Mouse (Mus musculus) CD4-positive, CD25-positive, alpha-beta regulatory T cell (primary cell): ENCODE results near the gene F8. TPM values are rescaled to one million over a fixed set of nuclear protein-coding genes. Genes with fewer than 3 reads are reported as not detected.

ENCODE experiments used
- polyA plus RNA-seq: library from polyadenylated mRNA; unstranded; fragments of 100-300 nt; shearing (Covaris generic); gene quantifications from one replicate; pipeline ENCODE4 v1.2.1, GENCODE M21; 2017

The F8 gene
- 0.49 TPM for polyA plus RNA-seq

DNA sequence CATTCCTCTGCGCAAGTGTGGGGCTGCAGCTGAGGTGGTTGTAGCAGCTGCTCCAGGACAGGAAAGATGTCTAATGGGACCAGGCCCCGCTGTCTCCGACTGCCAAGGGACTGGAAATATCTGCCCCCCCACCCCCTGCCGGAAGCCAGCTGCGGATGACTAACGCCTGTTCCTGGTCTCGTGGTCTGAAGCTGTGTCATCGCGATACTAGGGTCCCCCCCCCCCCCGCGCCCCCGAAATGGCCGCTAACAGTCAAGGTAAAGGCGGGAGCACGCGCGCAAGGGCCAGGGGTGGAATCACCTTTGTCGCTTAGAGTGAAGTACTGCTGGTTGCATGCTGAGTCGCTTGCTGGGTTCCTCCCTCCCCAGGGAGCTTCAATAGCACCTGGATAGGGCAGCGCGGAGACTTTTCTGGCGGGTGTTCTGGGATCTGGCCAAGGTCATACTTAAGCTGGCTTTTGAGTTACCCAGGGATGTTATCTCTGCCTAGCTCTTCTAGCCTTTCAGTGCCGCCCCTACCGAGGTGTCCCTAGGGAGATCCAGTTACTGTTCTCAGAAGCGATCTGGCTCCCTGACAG, at the start of gene F8, which contains the start of gene Fundc2:
TSS of gene F8 (minus strand) at position 421 of the 577 bp plus-strand sequence.
TSS of gene Fundc2 (plus strand) at position 205 of the 577 bp plus-strand sequence.

DNA sequence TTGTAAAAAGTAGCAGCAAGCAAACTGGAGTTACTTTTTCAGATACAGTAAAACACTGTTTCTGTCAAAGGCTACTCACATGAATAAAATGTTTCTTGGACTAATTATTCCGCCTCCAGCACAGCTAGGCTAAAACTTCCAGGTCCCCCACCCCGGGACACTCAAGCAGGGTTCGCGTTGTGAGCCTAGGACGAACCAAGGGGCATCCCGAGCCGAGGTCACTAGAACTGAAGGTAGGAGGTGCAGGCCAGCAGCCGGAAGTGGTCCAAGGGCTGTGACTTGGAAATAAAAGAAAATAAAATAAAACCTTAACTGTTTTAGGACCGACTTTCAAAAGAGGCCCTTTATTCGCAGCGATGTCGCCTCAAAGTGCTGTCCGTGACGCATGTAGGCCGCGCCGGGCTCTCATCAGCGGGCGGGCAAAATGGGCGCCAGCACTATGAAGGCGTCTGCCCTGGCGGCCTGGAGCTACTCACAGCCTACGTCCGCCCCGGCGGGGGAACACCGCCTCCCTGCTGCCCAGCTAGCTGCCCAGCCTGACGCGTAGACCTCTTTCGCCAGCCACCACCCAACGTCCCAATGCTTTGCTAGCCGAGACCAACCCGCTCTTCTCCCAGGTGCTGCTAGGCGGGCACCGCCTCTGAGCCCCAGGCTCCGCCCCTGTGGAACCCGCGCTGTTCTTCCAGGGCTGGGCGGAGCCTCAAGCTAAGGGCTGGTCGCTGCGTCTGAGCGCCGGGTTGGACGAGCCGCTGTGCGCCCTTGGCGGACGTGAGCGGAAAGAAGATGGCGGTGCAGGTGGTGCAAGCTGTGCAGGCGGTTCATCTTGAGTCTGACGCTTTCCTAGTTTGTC, 33.7 kb upstream of the F8 start, which contains the start of the genes Cmc4, Mtcp1 and Brcc3:
TSS of gene Cmc4 (minus strand) at position 649 of the 850 bp plus-strand sequence.
TSS of gene Mtcp1 (minus strand) at position 653 of the 850 bp plus-strand sequence.
TSS of gene Brcc3 (plus strand) at position 693 of the 850 bp plus-strand sequence.

DNA sequence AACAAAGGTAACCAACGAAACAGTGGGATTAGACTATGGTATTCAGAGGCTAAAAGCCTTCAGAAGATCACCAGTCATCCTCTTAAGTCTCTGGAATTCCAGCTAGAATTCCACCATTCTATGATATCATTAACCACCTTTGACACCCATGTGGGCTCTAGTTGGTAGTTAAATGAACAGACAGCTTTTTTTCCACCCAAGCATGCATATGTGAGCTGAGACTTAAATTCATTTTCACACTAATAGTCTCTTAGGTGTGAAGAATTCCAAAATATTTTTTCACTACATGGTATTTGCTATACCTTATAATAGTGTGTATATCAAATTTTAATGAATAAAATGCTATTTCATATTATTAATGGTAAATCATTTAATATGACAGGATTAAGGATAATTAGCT, 218.7 kb downstream of the F8 start, which contains the start of gene Smim9:
TSS of gene Smim9 (minus strand) at position 101 of the 400 bp plus-strand sequence.

DNA sequence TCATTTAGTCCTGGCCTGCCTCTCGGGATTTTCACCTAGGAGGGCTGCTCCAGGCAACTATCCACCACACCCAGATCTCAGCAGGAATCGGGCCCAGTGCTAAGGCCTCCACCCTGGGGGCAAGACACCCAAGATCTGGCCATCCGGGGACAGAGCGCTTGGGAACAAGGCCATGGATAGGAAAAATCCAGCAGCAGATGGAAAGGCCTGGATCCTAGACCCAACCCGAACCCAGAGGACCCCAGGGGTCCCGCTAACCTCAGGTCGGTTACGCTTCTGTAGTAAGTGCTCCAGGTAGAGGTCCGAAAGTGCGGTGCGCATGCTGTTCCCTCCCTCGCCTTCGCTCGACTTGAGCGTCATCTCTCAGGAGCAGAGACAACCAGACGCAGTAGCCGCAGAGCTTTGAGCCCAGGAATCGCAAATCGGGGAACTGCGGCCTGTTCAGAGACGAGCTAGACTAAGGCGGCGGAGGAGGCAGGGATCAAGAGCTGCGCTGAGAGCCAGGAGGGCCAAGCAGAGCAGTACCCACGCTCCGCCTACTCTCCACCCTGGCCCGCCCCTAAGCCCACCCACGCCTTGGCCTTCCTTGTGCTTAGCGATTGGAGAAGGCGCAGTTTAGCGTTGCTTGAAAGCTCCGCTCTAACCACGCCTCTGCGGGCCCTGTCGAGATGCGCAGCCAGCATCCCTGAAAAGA, 251.8 kb downstream of the F8 start, which contains the start of gene Mpp1:
TSS of gene Mpp1 (minus strand) at position 550 of the 694 bp plus-strand sequence.

Other genes starting within 250 kb of the F8 start
- not detected for gene Smim9, start 218.8 kb downstream of the F8 start, polyA plus RNA-seq
- 55.0 TPM for gene Fundc2, start 216 bp downstream of the F8 start, polyA plus RNA-seq
- 16.7 TPM for gene Cmc4, start 34.0 kb upstream of the F8 start, polyA plus RNA-seq
- gene Mtcp1, start 34.0 kb upstream of the F8 start, polyA plus RNA-seq = 10.4 TPM
- gene Brcc3, start 34.0 kb upstream of the F8 start, polyA plus RNA-seq = 59.1 TPM
- 129 TPM for gene Vbp1, start 131.7 kb upstream of the F8 start, polyA plus RNA-seq
- gene Rab39b, start 195.6 kb upstream of the F8 start, polyA plus RNA-seq = 0.73 TPM